Mouse (Mus musculus) v-Abl transformed pro-B cells (cell line): ENCODE measurements around the gene F830045P16Rik.

Source experiments
- in situ Hi-C, 2 experiments: fragments of 400-800 bp; cut with MboI; formaldehyde crosslinking; loops; one replicate each; pipeline ENCODE4 v1.15.1; 2025; ENCODE audit not compliant: unreplicated experiment in 2 of 2

F830045P16Rik gene

DNA sequence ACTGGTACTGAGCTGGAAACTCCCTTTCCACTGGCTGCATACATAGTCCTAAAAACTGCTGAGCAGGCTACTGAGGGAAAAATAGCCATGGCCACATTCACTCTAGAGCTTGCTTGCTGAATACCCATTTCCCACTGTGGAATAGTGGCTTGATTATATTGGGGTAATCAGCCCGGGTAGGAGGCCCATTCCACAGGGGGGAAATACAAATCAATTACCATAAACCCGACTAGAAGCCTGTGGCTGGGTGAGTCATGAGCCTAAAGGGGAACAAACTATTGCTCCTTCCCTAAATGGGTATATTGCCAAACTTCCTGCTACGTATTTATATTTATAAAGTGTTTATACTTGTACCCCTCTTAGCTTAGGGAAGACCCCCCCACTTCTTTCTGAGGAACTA is 10.4 kb upstream of the F830045P16Rik start:
- in situ Hi-C loops: no loop called here

DNA sequence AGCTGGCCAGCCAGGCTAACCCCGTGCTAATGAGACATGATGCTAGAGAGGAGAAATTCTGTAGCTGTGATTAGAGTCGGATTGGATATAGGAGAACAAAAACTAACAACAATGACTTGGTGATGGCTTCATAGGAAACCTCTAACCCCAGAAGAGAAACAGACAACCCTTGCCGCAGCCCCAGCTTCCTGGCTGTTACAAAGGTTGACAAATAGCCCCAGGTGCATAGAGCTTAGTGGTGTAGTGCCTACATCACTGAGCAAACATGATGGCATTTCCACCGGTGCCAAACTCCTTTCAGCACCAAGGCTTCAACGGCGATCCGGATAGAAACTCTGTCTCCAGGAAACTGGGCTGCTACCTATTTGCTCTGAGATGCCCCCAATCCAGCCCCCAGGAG is 9.2 kb upstream of the F830045P16Rik start:
- in situ Hi-C loops: no loop called here

DNA sequence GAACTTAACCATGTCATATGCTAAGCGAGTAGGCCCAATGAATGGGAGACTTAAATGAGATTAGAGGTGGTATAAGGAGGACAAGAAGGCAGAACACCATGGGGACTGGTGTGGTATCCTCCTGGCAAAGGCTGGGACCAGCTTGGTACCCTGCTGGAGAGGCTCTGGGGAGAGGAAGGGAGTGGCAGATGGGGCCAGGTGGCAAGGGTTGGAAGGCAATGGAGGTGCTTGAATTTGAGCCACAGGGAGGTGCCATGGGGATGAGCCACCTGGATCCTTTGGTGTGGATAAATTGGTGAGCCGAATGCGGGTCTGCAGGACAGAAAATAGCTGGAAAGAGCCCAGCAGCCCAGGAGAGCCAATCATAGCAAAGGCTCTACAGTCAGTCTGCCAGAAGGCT is 8.5 kb upstream of the F830045P16Rik start:
- in situ Hi-C loops: no loop called here

DNA sequence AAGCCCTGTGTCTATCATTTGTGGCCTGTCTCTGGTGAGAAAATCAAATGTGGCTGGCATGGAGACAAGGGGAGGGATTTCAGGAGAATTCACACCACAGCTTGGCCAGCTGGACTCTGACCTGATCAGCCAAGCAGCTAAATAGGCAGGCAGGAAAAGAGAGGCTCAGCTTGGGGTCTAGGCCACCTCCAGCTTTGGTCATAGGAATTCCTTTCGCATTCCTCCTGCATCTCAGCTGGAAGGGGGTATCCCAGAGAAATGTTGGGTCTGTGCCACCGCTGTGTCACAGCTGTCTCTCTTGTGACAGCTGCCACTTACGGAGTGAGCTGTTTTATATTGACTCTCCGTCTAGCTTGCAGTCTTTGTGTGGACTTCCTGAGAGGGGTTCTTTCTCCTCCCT is 8.0 kb upstream of the F830045P16Rik start:
- in situ Hi-C loops: no loop called here

DNA sequence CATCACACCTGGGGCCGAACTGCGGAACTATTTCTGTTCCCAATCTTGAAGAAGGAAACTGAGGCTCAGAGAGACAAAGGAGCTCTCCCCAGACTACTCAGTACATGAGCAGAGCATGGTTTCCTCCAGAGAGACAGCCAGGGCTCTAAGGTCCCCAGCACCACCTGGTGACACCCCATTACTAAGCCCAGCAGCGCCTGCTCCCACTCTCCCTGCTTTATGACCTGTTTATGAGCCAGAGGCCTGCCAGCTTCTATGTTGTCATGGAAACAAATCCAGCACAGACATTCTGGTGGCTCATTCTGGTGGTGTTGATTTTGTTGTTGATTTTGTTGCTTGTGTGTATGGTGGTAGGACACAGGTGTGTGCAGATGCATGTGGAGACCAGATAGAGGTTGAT is 3.6 kb upstream of the F830045P16Rik start:
- in situ Hi-C loops: no loop called here

DNA sequence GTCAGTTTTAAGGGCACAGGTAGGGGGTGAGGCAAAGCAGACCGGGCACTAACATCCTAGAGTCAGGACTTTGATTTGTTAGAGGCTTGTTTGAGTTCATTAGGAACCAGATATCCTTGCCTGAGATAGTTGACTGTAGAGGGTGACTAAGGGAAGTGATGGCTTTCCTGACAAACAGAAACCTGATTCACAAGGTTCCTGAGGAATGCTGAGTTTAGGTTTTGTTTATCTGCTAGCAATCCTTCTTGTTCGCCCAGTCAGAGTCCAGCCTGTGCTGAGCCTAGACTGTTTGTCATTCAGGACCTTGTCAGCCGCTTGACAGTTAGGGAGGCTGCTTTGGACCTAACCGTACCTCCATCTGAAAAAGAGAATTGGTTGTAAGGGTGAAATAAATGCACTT is 2.8 kb upstream of the F830045P16Rik start:
- in situ Hi-C loops: no loop called here

DNA sequence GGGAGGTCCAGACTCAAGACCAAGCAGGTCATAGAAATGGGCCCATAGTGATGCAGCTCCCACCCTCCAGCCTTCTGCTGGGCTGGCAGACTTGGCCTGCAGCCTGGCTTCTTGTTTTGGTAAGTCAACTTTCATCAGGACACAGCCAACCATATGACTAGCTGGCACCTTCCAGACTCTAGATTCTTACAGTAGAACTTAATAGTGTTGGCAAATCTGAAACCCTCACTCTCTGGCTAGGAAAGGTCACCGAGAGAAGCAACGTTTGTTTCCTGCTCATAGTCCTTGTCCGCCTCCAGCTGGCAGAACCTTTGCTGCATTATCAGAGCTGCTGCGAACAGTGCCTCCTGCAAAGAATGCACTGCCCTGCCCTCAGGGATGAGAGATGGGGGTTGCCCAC is 1.5 kb upstream of the F830045P16Rik start:
- in situ Hi-C loops: no loop called here

DNA sequence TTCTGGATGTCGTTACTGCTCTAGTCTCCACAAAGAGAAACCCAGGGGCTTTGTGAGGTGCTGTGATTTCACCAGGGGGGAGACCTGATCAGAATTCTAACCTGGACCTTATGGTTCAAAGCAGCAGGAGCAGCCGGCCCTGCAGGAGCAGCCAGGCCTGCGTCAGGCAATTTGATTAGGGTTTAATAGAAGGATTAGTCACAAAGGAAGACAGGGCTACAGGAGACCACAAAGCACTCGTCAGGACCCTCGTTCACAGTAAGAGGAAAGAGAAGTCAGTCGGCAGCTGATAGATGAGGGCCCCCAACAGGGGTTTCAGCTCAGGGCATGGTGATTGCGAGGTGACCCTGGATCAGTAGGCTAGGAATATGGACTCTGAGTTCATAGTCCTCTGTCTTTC is 958 bp upstream of the F830045P16Rik start:
- in situ Hi-C loops: no loop called here

DNA sequence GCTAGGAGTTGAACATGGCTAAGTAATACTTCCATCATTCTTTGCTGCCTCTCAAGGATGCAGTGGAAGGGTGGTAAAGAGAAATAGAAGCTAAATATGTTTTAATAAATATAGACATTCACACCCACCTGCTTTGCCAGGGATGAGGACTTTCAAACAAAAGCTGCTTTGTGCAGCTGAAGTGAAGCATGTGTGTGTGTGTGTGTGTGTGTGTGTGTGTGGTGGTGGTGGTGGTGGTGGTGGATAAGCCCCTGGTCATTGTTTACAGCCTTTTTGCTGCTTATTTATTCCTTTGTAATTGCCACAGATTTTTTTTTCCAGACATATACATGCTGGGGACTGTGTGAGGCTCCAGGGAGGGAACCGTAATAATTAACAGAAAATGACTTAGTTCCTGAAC is 524 bp upstream of the F830045P16Rik start:
- in situ Hi-C loops: no loop called here

DNA sequence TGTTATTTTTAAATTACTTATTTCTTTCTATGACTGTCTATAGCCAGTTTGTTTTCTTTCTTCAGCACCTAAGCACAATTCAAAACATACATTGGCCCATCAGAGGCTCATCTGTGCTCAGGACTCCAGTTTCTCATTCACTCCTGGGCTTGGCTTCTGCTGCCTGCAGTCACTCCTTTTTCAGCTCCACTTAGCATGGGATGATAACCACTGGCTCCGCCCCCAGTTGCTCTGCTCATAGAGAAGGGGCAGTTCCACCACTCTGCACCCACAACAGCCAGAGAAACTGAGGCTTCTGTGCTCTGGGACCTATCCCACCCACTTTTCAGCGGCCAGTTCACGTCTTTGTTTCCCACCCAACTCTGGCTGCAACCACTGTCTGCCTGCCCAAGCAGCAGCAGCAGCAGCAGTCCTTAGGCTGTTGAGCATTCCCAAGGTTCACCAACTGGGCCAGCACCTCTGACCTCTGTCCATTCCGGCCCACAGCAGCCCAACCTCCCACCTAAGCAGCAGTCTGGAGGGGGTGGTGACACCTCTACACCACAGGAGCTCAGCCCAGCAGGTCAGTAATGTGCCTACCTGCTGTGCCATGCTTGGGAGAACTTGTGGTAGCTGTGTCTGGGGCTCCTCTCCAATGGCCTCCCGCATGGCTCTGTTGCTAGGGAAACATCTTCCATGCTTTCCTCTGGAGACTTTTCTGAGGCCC is 1.4 kb downstream of the F830045P16Rik start:
- in situ Hi-C loops: no loop called here

DNA sequence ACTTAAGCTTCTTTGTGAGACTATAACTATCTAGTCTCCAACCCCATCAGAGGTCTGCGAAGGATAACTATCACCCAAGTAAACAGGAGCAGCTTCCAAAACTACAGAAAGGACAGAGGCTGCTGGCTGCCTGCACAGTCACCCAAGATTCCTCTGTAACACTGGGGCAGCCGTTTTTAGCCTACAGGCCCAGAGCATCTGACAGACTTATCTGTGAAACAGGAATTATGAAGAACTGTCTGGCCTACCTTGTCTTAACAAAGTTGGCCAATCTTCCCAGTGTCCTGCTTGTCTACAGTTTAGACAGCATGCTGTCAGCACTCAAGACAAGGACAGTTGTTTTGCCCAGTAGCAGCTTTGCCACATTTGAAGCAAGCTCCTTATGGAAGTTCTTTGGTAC is 4.5 kb downstream of the F830045P16Rik start:
- in situ Hi-C loops: no loop called here

DNA sequence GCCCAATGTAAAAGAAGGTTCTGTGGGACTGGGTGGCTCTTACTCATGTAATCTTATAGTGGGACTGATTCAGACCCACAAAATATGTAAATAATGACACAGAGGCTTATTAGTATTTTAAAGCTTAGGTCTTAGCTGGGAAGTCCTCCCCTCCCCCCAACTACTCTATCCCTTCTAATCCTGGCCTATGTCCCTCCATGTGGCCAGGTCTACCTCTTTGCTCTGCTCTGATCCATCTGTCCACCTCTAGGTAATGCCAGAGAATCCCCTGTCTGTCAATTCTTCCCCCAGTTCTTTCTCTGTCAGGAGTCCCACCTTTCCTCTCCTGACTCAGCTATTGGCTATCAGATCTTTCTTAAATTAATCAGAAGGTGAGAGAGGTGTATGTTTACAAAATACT is 5.3 kb downstream of the F830045P16Rik start:
- in situ Hi-C loops: no loop called here

DNA sequence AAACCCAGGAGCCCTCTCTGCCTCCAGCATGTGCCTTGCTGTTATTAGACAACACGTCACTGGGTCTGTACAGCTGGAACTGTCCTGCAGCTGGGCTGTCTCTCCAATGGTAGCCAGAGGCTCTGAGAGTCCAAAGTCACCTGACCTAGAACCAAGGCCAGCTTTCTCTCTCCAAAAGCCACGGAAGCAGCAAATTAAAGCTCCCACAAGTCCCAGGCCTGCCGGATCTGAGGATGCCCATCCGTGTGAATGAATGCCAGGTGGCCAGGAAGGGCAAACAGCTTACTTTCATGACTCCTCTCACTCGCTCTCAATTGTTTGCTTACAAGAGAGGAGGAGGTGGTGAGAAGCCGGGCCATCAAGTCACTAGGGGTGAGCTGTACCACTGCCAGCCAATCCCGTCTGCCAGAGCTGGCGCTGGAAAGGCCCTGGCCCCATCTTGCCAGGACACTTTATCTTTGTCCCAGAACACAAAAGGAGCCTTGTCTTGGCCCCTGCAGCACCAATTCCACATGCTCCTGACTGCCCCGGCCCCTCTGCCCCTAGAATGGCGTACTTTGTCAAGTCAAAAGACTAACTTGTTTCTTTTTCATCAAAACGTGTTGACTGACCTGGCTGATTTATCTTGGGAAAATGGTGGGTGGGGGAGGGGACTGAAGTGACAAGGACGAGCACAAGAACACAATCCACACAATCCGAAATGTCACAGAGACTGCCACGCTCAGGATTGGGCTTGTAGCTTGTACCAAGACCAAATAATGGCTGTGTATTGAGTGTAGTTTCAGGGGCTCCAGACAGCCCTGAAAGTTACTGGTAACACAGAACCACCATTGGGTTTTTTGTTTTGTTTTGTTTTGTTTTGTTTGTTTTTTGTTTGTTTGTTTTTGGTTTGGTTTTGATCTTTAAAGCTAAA is 6.8 kb downstream of the F830045P16Rik start:
- in situ Hi-C loops: no loop called here

DNA sequence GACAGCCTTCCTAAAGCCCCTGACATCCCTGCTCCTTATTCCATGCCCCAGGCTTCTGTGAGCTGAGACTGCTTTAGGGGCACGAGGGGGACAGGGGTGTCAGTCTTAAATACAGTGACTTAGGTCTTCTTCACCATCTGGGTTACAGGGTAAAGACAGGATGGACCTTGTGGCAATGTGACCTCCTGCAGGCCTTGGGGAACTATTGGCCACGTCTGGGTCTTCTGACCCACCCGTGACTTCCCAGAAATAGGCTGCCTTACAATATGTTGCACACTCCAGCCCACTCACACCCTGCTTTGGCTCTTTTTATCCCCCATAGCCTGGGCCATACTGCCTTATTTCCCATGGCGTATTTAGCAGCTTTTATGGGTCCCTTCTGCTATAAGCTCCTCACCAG is 8.5 kb downstream of the F830045P16Rik start:
- in situ Hi-C loops: no loop called here

DNA sequence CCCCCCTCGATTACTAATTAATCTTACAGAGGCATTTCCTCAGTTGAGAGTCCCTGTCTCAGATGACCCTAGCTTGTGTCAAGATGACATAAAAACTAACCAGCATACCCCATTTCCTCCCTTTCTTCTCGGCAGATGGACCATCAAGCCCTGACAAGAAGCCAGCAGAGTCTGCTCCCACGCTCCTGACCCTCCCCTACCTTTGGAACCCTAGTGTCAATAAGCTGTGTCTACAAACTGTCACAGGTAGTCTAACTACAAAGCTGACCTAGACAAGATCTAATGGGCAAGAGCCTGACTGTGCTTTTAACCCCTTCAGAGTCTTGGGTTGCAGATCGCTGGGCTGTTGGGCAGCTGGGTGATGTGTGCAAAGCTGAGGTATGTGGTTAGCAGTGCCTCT is 10.1 kb downstream of the F830045P16Rik start:
- in situ Hi-C loops: no loop called here

DNA sequence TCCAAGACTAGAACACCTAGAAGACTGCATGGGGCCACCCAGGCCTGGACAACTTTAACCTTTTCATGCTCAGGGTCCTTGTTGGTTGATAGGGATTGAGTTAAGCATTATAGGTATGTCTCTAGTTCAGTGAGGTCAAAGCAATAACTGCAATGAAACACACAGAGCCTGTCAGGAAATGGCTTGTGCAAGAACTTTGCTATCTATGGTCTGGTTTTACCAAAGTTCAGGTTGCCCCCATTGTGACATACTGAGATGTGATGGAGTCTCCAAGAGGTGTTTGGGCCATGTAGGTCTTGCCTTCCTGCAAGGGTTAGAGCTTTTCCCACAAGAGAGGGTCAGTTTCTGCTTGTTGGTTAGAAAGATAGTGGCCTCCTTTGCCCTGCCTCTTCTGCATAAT is 10.8 kb downstream of the F830045P16Rik start:
- in situ Hi-C loops: no loop called here

DNA sequence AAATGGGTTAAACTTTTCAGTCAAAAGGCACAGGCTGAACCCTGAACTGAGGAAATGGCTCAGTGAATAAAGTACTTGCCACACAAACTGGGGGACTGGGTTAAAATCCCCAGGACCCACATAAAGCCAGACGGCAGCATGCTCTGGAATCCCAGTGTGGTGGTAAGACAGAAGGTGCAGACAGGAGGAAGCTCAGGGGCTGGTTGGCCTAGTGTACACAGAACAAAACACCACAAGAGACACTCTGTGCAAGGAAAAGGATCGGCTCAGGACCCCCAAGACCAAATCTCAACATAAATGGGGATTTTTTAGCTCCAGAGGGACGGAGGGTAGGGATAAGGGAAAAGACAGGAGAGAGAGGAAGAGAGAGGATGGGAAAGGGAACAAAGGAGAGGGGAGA is 17.9 kb downstream of the F830045P16Rik start:
- in situ Hi-C loops: no loop called here

DNA sequence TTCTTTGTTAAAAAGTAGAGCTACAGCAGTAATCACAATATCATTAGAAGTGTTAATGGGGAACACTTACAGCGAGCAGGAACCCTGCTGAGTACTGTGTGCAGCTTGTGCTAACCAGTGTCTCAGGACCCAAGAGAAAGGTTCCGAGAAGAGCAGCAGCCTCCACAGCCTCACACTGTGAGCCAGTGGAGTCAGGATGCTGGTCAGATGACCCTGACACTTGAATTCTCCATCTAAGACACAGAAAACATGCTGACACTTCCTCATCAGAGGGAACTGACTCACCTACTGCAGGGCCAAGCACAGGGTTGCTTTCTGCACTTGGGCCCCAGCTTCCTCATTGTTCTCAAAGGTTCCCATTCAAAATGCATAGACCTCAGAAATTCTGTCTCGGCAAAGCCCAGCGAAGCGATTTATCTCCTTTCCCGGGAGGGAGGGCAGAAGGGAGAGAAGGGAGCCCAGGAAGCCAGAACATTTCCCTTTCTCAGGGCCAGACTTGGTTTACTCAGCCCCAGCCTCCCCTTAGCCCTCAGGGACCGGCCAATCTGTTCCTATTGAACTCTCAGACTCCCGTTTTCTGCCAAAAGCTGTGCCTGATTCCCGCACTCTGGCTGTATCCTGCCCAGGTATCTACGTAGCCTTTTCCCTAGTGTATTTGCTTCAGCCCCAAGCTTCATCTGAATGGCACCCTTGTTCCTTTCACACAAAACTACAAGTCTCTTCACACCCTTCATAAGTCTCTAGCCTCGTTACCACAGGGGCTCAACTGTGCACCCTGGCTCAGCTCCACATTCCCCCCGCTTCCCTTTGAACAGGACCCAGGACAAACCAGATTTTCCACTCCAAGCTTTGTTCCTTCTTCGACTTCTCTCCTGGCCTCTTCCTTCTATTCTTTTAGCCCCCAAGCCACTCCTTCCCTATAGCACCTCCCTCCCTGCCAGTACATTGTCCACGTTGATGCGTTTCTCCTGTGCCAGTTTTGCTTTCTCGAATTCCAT is 21.2 kb downstream of the F830045P16Rik start:
- in situ Hi-C loops: no loop called here

DNA sequence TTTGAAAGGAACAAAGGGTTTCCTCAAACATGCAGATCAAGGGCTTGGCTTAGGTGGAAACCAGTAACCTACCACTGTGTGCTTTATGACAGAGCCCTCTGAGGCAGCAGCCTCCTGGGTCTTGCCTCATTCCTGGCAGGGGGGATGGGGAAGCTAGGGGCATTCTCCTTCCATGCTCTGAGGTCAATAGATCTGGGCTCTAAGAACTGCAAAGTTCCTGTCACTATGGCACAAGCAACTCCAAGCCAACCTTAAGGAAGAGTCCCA is 22.1 kb downstream of the F830045P16Rik start:
- in situ Hi-C loops: no loop called here

DNA sequence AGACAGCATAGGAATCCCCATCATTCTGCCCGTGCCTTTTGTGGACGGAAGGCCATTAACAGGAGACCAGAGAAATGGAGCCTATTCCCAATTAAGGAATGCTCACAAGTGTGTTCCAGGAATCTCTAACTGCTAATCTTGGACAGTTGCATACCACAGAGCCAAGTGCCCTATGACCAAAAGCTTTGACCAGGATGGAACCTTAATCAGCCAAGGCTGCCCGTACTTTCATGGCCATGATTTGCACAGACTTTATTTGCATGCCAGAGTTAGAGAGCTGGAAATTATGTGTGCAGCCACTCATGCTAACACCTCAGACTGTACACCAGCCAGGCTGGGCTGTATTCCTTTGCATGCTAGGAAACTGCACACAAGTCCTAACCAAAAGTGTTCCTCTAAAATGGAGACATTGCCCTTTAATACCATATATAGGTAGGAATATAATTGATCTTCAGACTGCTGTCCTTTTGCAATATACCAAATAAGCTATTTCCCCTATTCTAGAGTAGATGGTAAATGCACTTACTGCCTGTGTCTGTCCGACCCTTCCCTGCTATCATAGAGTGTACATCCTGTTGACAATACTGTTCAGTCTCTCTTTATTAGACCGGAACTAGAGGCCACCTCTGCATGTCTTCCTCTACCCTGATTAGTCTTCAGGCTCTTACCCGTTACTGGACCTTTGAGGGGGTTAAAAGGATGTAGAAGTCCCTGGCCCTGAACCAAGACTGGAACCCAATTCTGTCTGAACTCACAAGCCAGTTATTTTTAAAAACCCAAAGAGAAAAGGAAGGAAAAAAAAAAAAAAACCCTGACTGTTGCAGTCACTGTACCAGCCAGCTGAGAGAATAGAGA is 22.6 kb downstream of the F830045P16Rik start:
- in situ Hi-C loops: no loop called here
